Comparison of ENCODE assay signal across 20 mouse cellular contexts in genomic region chr5:149740703-149741102, GRCm38 (mm10).
A peak's percentile ranks its signal among the peaks of the same experiment; 100 is the strongest.
DNase-seq lines count a peak whose midpoint lies in the region; ATAC-seq and TF ChIP-seq lines count a peak whose summit lies in the region.
"Had no signal": no experiment of that assay in that cellular context is flagged by ENCODE, and none has a peak within 500 bp of the region (broad histone marks: within the 10 kb centered on the region; RNA-seq: fewer than 3 reads in every experiment).

No protein-coding gene starts in this region.

- intact Hi-C loops in left cerebral cortex, adult 2 months (cut with DNase I) = no loop called here
- intact Hi-C loops in left cerebral cortex, postnatal 36 days (cut with DNase I) = no loop called here

- H3K4me1 ChIP-seq in forebrain, postnatal 0 days (ENCODE audit: insufficient read depth) = no peaks in the 10 kb centered on the region
- H3K4me1 ChIP-seq in forebrain, embryonic 13.5 days = no peaks in the 10 kb centered on the region
- H3K4me1 ChIP-seq in bone marrow macrophage, adult 2 months (ENCODE audit: control insufficient read depth, insufficient read depth, low read length) = no peaks in the 10 kb centered on the region
- H3K4me1 ChIP-seq: embryonic facial prominence, embryonic 15.5 days; forebrain, embryonic 10.5 days; heart, embryonic 10.5 days; hindbrain, embryonic 13.5 days; neural tube, embryonic 13.5 days had no signal

- no peaks in the 10 kb centered on the region for H3K27me3 ChIP-seq in forebrain, postnatal 0 days (ENCODE audit: insufficient read depth, low read length)
- no peaks in the 10 kb centered on the region for H3K27me3 ChIP-seq in forebrain, embryonic 13.5 days
- H3K27me3 ChIP-seq: embryonic facial prominence, embryonic 15.5 days; hindbrain, embryonic 13.5 days; neural tube, embryonic 13.5 days had no signal

- no peak for TF ChIP-seq POLR2A in bone marrow macrophage, adult 2 months (IDR thresholded peaks at IDR 0.05; ENCODE audit: borderline replicate concordance, low read depth, low read length)

- H3K9ac ChIP-seq in forebrain, postnatal 0 days = no peak overlapping the region
- no peak overlapping the region for H3K9ac ChIP-seq in forebrain, embryonic 13.5 days
- H3K9ac ChIP-seq: embryonic facial prominence, embryonic 15.5 days; hindbrain, embryonic 13.5 days; neural tube, embryonic 13.5 days had no signal

- peak; percentile 31; the same call in 1 of the 2 replicates for TF ChIP-seq CTCF in forebrain, postnatal 0 days (IDR thresholded peaks at IDR 0.05; ENCODE audit: low read depth)
- TF ChIP-seq CTCF in left cerebral cortex, adult 2 months (IDR thresholded peaks at IDR 0.05) = peak; percentile 35
- TF ChIP-seq CTCF in bone marrow macrophage, adult 2 months (IDR thresholded peaks at IDR 0.05; ENCODE audit: low read depth, low read length) = peak; percentile 15; the same call in 1 of the 2 replicates

- no peak overlapping the region for H3K27ac ChIP-seq in forebrain, postnatal 0 days (ENCODE audit: low read depth, low read length)
- H3K27ac ChIP-seq in forebrain, embryonic 13.5 days = no peak overlapping the region
- no peak overlapping the region for H3K27ac ChIP-seq in left cerebral cortex, adult 2 months
- H3K27ac ChIP-seq in bone marrow macrophage, adult 2 months (ENCODE audit: insufficient read depth, low read depth, low read length) = no peak overlapping the region
- H3K27ac ChIP-seq: embryonic facial prominence, embryonic 15.5 days; forebrain, embryonic 10.5 days; heart, embryonic 10.5 days; hindbrain, embryonic 13.5 days; neural tube, embryonic 13.5 days had no signal

- WGBS in forebrain, postnatal 0 days = 82% methylated on average over 3 of the region's 3 CpGs
- WGBS in forebrain, embryonic 13.5 days = 83% methylated on average over 3 of the region's 3 CpGs

- no peak for ATAC-seq in forebrain, postnatal 0 days
- no peak for ATAC-seq in forebrain, embryonic 13.5 days
- ATAC-seq in inflammation-experienced regulatory T-cells, adult 6 months = no peak

- H3K4me3 ChIP-seq in forebrain, postnatal 0 days (ENCODE audit: low read depth, low read length) = no peak overlapping the region
- H3K4me3 ChIP-seq in forebrain, embryonic 13.5 days = no peak overlapping the region
- no peak overlapping the region for H3K4me3 ChIP-seq in left cerebral cortex, adult 2 months
- H3K4me3 ChIP-seq in bone marrow macrophage, adult 2 months (ENCODE audit: insufficient read depth, low read length) = no peak overlapping the region
- H3K4me3 ChIP-seq: embryonic facial prominence, embryonic 15.5 days; forebrain, embryonic 10.5 days; heart, embryonic 10.5 days; hindbrain, embryonic 13.5 days; neural tube, embryonic 13.5 days had no signal

- DNase-seq in forebrain, postnatal 0 days = no peak
- DNase-seq in left cerebral cortex, adult 2 months (ENCODE audit: extremely low spot score in 1 of 2, low spot score in 2 of 2) = no peak
- no peak for DNase-seq in left cerebral cortex, postnatal 36 days (ENCODE audit: low spot score in 2 of 2)
- DNase-seq in 3T3-L1 (ENCODE audit: low read depth, low spot score) = peak; percentile 32
- no peak for DNase-seq in spleen, postnatal 14 days (ENCODE audit: low spot score in 2 of 2)
- DNase-seq: gastrocnemius, postnatal 25 days; heart, postnatal 14 days; kidney, adult 9 months; layer of hippocampus, postnatal 36 days; left cerebral cortex, postnatal 4 days; lung, postnatal 10 days; thymus, adult 2 months had no signal

- H3K9me3 ChIP-seq in forebrain, postnatal 0 days (ENCODE audit: low read length) = no peaks in the 10 kb centered on the region
- no peaks in the 10 kb centered on the region for H3K9me3 ChIP-seq in forebrain, embryonic 13.5 days (replicated peaks)
- H3K9me3 ChIP-seq: embryonic facial prominence, embryonic 15.5 days; heart, embryonic 10.5 days; hindbrain, embryonic 13.5 days; neural tube, embryonic 13.5 days had no signal

- 0 out of 2 replicates have a peak, but pooled peaks cover 5% of the 10 kb centered on the region for H3K36me3 ChIP-seq in forebrain, postnatal 0 days (ENCODE audit: insufficient read depth)
- H3K36me3 ChIP-seq in forebrain, embryonic 13.5 days (ENCODE audit: poor library complexity, severe bottlenecking) = peaks cover 15% of the 10 kb centered on the region
- H3K36me3 ChIP-seq: embryonic facial prominence, embryonic 15.5 days had no signal

- H3K4me2 ChIP-seq in forebrain, postnatal 0 days (ENCODE audit: low read depth) = no peak overlapping the region
- no peak overlapping the region for H3K4me2 ChIP-seq in forebrain, embryonic 13.5 days
- H3K4me2 ChIP-seq: embryonic facial prominence, embryonic 15.5 days; hindbrain, embryonic 13.5 days; neural tube, embryonic 13.5 days had no signal
